Mouse (Mus musculus): ENCODE measurements at regions not wholly inside any gene's neighbourhood (a gene's known extent, or its start where the extent isn't known, plus 50 kb on each side); places are given as distances from the start of the nearest gene placed in this dataset.

DNA sequence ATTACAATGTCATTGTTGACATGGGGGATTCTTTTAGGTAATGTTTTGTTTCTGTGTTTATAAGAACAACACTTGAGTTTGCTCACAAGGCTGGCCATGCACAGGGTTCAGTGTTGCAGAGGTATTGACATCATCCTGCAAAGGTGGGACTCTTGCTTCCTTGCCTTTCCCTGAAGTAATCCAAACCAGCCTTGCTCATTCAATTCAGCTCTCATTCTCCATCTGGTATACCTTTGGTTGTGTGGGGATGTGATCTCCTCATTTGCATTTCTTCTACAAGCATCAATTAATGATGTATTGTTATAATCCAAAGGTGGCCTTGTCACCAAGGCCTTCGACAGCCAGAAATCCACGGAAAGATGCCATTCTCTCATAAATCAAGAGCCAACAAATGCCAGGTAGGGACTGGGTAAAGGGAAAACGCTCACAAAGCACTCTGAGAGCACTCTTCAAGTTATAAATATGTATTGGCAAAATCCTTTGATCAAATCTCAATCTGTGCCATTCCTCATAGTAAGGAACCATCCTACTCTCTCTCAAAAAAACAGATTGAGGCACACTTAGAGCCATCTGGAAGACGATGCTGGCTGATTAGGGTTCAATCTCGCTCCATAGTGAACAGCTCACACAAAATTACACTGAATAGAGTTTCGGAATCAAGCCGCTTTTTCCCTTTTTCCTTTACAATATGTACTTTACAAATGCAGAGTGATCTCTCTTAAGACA is 435.1 kb downstream of the Klf5 start:
- DNase-seq (ENCODE audit: low read depth, low spot score): no peak
- Histone ChIP-seq H3K36me3 (ENCODE audit: control insufficient read depth, insufficient read depth, low read length, poor library complexity, severe bottlenecking) (no peaks in the 10 kb centered on the region), H3K27me3 (ENCODE audit: control insufficient read depth, insufficient read depth, low read length, poor library complexity, severe bottlenecking) (no peaks in the 10 kb centered on the region)

DNA sequence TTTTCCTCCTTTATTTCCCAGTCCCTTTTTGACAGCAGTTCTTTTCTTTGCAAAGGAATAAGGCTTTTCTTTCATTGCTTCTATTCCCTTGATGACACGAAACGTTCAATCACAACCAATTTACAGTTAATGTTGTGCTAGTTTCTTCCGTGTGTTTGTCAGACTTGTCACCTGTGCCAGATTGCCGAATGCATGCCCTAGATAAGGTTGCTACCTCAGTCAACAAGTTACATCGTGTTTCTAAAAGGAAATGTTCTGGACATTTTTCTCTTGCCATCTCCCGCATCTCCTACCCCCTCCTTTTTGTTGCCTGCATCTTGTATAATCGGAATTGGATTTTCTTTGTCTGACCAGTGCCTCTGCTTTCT is 435.7 kb downstream of the Klf5 start:
- no peaks in the 10 kb centered on the region for H3K36me3 ChIP-seq (ENCODE audit: control insufficient read depth, insufficient read depth, low read length, poor library complexity, severe bottlenecking)
- DNase-seq (ENCODE audit: low read depth, low spot score): no peak
- H3K27me3 ChIP-seq (ENCODE audit: control insufficient read depth, insufficient read depth, low read length, poor library complexity, severe bottlenecking): no peaks in the 10 kb centered on the region

DNA sequence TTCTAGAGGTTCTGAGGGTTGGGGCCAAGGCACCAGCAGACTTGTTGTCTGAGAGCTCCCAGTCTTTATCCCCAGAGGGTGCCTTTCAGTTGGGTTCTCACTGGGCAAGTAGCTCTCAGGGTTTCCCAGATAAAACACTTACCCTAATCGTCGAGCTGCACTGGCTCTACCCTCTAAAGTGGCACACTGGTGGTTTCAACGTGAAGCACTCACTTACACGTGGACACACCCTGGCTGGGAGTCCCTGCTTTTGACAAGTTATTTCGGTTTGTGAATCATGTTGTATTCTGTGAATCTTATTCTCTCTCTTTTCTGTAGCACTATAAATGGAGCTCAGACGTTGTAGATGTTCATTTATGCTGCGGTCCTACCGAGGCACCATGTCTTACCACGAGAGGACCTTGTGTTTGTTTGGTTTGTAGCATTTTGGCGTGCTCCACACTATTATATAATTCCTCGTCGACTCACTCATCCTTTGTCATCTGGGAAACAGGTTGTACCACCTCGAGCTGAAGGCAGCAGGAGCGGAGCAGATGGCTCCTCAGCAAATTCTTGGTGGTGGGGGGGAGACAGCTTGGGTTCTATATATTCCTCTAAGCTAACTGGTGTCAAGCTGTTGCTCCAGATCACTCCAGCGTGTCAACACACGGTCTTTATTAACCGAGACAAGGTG is 445.3 kb downstream of the Klf5 start:
- H3K27me3 ChIP-seq (ENCODE audit: control insufficient read depth, insufficient read depth, low read length, poor library complexity, severe bottlenecking): no peaks in the 10 kb centered on the region
- no peaks in the 10 kb centered on the region for H3K36me3 ChIP-seq (ENCODE audit: control insufficient read depth, insufficient read depth, low read length, poor library complexity, severe bottlenecking)
- no peak for DNase-seq (ENCODE audit: low read depth, low spot score)

DNA sequence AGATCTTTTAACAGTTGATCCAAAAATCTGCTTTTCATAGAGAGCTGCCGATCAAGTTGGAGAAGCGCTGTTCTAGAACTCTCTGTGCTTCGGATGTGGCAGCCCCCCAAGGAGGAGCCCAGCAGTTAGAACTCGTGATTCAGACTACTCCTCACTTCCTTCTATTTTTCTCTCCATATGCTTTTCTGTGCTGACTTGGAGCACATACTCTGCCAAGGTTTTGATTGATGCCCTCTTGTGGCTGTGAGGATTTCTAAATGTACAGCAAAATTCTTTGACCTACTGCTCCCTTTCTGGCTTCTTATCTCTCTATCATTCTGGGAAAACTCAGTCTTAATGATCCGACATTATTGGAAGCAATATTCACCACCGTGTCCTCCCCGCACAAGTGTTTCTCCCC is 446.7 kb downstream of the Klf5 start:
- no peak for DNase-seq (ENCODE audit: low read depth, low spot score)
- Histone ChIP-seq H3K27me3 (ENCODE audit: control insufficient read depth, insufficient read depth, low read length, poor library complexity, severe bottlenecking) (no peaks in the 10 kb centered on the region), H3K36me3 (ENCODE audit: control insufficient read depth, insufficient read depth, low read length, poor library complexity, severe bottlenecking) (no peaks in the 10 kb centered on the region)

DNA sequence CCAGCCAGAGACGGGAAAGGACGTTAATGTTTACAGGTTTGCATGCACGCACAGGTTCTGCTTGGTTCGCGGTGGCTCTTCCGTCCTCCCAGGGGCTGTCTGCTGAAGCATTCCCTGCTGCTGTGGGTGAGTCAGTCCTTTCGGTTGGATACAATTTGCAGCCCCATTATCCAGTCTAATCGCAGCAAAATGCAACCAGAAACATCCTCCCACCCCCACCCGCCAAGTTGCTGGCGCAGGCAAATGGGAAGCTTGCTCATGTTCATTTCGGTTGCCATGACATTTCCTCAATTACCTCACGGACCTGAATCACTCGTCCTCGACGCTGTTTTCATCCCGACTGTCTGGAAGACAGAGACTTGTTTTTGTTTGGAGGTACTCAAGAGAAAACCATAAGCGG is 449.7 kb downstream of the Klf5 start:
- no peak for DNase-seq (ENCODE audit: low read depth, low spot score)
- H3K36me3 ChIP-seq (ENCODE audit: control insufficient read depth, insufficient read depth, low read length, poor library complexity, severe bottlenecking): no peaks in the 10 kb centered on the region
- H3K27me3 ChIP-seq (ENCODE audit: control insufficient read depth, insufficient read depth, low read length, poor library complexity, severe bottlenecking): no peaks in the 10 kb centered on the region

DNA sequence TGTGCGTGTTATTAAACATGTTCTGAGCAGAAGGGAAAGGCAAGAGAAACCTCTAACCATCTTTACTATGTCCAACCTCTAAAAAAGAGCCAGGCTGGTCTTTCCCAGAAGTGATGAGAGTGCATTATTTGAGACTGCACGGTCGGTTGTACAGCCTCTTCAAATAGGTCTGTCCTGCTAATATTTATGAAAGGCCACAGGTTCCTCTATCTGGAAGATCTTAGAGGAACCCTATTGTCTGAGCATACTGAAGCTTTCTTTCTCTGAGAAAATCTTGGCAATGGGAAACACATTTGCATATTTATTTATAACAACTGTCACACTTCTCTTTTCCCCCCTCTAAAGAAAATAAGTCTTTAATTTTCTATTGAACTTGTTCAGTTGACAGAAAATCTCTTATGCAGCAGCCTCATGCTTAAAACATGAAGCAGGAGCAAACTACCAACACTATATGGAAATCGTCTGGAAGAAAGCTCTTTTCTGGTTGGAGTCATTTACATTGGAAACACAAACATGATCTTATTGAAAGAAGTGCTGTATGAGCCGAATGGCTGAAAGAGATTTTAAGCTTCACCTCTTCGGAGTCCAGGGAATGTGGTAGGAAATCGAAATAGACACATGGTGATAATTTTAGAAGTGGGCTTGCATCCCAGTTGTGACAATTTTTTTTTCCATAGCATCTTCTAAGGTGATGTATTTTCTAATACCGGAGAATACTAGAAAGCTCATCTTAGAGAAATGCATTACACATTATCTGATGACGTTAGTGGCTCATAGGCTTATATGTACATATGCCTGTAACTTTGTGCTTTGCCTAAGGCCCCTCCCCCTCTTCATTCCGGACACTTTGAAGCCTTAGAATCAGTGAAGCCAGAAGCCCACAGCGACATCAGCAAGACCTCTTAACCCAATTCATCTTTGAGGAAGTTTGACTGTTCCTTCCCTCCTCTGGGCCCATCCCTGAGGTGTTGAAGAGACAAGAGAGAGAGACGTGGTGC is 451.1 kb downstream of the Klf5 start:
- no peak for DNase-seq (ENCODE audit: low read depth, low spot score)
- Histone ChIP-seq H3K36me3 (ENCODE audit: control insufficient read depth, insufficient read depth, low read length, poor library complexity, severe bottlenecking) (no peaks in the 10 kb centered on the region), H3K27me3 (ENCODE audit: control insufficient read depth, insufficient read depth, low read length, poor library complexity, severe bottlenecking) (no peaks in the 10 kb centered on the region)

DNA sequence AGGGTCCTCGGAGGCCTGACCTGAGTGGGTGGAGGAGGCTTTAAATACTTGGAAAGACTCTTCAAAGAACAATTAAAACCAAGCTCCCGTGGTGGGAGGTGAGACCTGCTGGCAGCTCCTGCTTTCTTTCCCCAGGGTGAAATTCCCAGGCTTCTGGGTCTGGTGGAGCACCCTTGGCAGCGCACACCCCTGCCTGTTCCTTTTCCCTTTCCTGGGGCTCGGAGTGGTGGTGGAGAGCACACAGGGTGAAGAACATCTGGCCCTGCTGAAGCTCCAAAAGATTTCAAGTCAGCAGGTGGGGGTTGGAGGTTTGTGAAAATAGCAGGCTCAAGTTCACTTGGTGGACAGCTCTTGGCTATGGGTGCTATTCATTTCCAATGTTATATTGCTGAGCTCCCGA is 459.6 kb downstream of the Klf5 start:
- H3K27me3 ChIP-seq (ENCODE audit: control insufficient read depth, insufficient read depth, low read length, poor library complexity, severe bottlenecking): no peaks in the 10 kb centered on the region
- no peak for DNase-seq (ENCODE audit: low read depth, low spot score)
- no peaks in the 10 kb centered on the region for H3K36me3 ChIP-seq (ENCODE audit: control insufficient read depth, insufficient read depth, low read length, poor library complexity, severe bottlenecking)

DNA sequence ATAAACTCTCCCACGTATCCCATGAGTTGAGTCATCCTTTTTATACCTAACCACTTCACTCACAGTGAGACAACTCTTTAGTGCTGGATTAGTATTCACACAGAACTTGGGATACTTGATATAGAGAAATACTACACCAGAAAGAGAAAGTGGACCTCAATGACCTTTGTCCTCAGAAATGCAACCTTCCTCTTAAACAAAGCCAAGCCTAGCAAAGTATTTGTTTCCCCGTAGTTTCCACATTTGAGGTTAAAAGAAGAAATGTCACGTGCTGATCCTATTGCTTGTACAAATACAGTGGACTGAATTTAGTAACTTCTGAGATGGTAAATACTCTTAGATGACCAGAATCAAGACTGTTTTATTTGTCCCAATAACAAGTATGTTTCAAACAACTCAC is 464.8 kb downstream of the Klf5 start:
- no peaks in the 10 kb centered on the region for H3K27me3 ChIP-seq (ENCODE audit: control insufficient read depth, insufficient read depth, low read length, poor library complexity, severe bottlenecking)
- no peaks in the 10 kb centered on the region for H3K36me3 ChIP-seq (ENCODE audit: control insufficient read depth, insufficient read depth, low read length, poor library complexity, severe bottlenecking)
- no peak for DNase-seq (ENCODE audit: low read depth, low spot score)

DNA sequence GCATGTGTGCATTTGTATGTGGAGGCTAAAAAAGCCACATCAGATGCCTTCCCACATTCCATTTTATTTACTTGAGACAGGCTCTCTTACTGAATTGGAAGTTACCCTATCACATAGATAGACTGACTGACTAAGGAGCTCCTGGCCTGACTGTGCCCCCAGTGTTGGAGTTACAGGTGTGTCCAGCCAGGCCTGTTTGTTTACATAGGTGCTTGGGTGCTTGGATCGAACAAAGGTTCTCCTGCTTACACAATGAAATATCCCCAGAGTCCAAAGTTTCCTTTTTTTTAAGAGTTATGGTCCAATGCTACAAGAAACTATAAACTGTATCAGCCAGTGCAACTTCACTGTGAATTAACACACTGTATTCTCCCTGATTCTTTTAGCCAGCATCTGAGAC is 472.5 kb downstream of the Klf5 start:
- DNase-seq (ENCODE audit: low read depth, low spot score): no peak
- Histone ChIP-seq H3K36me3 (ENCODE audit: control insufficient read depth, insufficient read depth, low read length, poor library complexity, severe bottlenecking) (no peaks in the 10 kb centered on the region), H3K27me3 (ENCODE audit: control insufficient read depth, insufficient read depth, low read length, poor library complexity, severe bottlenecking) (no peaks in the 10 kb centered on the region)

DNA sequence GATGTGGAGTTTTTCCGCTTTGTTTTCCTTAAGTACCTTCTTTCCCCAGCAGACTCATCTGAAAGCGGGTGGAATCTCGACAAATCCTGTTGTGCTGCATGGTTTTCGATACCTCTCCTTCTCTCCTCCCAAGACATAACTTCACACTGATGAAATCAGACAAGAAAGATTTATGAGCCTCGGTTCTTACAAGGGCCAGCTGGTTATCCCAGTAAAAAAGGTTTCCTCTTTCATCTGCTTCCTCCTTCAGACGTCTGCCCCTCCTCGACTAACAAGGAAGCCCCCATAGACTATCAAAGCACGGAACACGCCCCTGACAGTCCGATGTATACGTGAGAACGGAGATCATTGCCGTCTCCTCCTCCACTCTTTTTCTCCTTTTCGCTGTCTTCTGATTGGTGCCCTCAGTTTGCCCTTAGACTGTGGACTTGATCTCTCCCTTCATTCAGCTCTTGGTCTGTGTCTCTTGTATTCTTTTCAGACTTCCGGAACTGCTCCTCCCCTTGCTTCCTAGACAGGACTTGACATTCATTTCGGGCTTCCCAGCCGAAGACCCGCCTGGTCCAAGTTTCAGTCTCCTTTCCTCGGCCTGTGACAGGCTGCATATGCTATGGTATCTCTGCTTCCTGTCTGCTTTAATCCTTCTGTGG is 474.4 kb downstream of the Klf5 start:
- Histone ChIP-seq H3K36me3 (ENCODE audit: control insufficient read depth, insufficient read depth, low read length, poor library complexity, severe bottlenecking) (no peaks in the 10 kb centered on the region), H3K27me3 (ENCODE audit: control insufficient read depth, insufficient read depth, low read length, poor library complexity, severe bottlenecking) (no peaks in the 10 kb centered on the region)
- DNase-seq (ENCODE audit: low read depth, low spot score): no peak

DNA sequence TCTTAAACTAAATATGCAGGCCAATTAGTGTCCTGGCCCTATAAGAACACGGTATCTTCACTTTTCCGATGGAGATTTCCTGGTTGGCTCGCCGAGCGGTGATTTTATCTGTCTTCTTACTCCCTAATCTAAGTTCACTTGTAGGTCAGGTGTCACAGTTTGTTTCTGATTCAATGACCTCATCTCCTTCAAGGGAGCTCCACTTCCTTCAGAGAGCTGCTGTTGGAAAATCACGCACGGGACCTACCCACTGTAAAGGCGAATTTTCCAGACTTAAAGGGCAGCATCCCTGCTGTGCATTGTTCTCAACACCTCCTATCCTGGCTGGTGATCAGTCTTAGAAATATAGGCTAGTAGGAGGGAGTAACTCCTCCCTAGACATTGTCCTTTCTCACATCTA is 480.0 kb downstream of the Klf5 start:
- no peaks in the 10 kb centered on the region for H3K27me3 ChIP-seq (ENCODE audit: control insufficient read depth, insufficient read depth, low read length, poor library complexity, severe bottlenecking)
- no peaks in the 10 kb centered on the region for H3K36me3 ChIP-seq (ENCODE audit: control insufficient read depth, insufficient read depth, low read length, poor library complexity, severe bottlenecking)
- DNase-seq (ENCODE audit: low read depth, low spot score): no peak

DNA sequence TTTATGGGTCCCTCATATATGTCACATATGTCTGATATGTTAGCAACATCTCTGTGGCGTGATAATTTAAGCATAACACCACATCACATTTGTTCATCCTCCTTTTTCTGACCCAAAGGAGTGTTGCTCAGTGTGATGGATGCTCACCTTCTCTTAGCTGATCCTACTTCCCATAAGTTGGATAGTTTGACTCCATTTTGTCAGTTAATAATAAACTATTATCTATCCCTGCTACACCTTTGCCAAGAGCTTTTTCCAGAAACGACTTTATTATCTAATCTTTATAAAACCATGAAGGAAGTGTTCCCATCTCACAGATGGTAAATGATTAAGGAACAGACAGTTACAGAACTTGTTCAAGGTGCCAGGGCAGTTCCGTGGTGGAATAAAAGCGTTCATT is 480.5 kb downstream of the Klf5 start:
- no peaks in the 10 kb centered on the region for H3K27me3 ChIP-seq (ENCODE audit: control insufficient read depth, insufficient read depth, low read length, poor library complexity, severe bottlenecking)
- no peak for DNase-seq (ENCODE audit: low read depth, low spot score)
- no peaks in the 10 kb centered on the region for H3K36me3 ChIP-seq (ENCODE audit: control insufficient read depth, insufficient read depth, low read length, poor library complexity, severe bottlenecking)

DNA sequence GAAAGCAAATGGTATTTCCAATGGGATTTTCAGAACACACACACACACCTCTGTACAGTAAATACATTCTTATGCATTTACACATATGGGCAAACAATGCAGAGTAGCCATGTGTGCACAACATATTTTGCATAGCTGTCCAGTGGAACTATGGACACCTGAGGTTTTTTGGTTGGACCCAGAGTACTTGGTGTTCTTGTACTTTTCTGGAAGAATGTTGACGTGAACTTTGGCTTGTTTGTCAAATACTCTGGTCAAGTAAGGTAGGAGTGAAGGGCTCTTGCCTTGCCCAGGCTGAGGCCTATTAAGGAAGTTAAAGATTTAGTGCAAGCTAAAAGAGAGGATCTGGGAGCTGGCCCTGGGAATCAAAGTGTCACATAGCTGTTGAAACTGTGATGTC is 485.2 kb downstream of the Klf5 start:
- DNase-seq (ENCODE audit: low read depth, low spot score): no peak
- Histone ChIP-seq H3K27me3 (ENCODE audit: control insufficient read depth, insufficient read depth, low read length, poor library complexity, severe bottlenecking) (no peaks in the 10 kb centered on the region), H3K36me3 (ENCODE audit: control insufficient read depth, insufficient read depth, low read length, poor library complexity, severe bottlenecking) (no peaks in the 10 kb centered on the region)

DNA sequence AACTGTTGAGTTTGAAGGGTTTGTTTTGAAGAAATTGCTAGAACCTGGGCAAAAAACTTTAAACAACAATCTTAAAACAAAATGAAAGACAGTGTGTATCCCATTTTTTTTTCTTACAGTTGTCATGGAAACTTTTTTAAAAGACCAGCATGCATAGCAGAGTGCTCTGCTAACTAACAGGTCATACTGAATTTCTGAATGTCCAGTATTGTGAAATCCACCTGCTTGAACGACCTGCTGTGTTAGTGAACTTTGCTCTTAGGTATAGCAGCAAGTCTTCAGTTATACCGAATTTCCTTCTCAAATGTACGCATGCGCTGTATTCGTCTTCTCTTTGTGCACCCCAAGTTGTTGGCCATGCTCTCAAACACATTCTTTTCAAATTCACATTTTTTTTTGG is 486.6 kb downstream of the Klf5 start:
- H3K36me3 ChIP-seq (ENCODE audit: control insufficient read depth, insufficient read depth, low read length, poor library complexity, severe bottlenecking): no peaks in the 10 kb centered on the region
- H3K27me3 ChIP-seq (ENCODE audit: control insufficient read depth, insufficient read depth, low read length, poor library complexity, severe bottlenecking): no peaks in the 10 kb centered on the region
- no peak for DNase-seq (ENCODE audit: low read depth, low spot score)

DNA sequence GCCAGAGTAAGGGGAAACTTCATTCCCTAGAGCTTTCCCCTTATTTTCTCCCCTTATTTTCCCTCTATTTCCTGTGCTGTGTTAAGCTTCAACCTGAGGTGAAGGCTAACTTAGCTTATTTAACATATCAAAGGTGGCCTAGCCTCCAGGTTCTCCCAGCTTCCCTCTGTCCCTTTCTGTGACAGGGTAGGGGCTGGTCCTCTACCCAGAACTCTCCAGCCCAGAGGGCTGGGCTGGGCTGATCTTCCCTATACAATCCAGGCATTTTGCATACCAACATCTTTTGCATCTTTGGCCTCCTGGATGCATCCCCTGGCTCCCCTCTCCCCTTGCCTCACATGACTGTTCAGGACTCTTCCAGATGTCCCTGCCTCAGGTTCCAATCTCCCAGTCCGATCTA is 487.9 kb downstream of the Klf5 start:
- no peaks in the 10 kb centered on the region for H3K36me3 ChIP-seq (ENCODE audit: control insufficient read depth, insufficient read depth, low read length, poor library complexity, severe bottlenecking)
- no peak for DNase-seq (ENCODE audit: low read depth, low spot score)
- no peaks in the 10 kb centered on the region for H3K27me3 ChIP-seq (ENCODE audit: control insufficient read depth, insufficient read depth, low read length, poor library complexity, severe bottlenecking)

Measured in splenic B cell, adult 2 months (primary cell).